Mouse (Mus musculus) liver, adult 2 months (tissue): ENCODE results near the gene Umad1. TPM values are rescaled to one million over a fixed set of nuclear protein-coding genes. Genes with fewer than 3 reads are reported as not detected.

Experiments
- DNase-seq: peaks from one replicate; pipeline ENCODE4 v3.0.0-alpha.2; 2011; ENCODE audit warnings: low read depth, low spot score; ENCODE audit errors: extremely low read depth
- H3K27ac ChIP-seq: fragments of 200-500 bp; replicated peaks from 2 replicates; pipeline ENCODE4 v1.5.1; 2012; ENCODE audit warnings: low read depth, mild to moderate bottlenecking, control low read depth, inconsistent platforms, low read length; ENCODE audit not compliant: insufficient read depth
- H3K27me3 ChIP-seq: fragments of 200-500 bp; 2 replicates; pipeline ENCODE4 v1.6.1; 2012; ENCODE audit warnings: mild to moderate bottlenecking, moderate library complexity, low read length, inconsistent platforms; ENCODE audit not compliant: control insufficient read depth, insufficient read depth
- H3K36me3 ChIP-seq: fragments of 200-500 bp; 2 replicates; pipeline ENCODE4 v1.6.1; 2012; ENCODE audit warnings: low read length, inconsistent platforms; ENCODE audit not compliant: control insufficient read depth, insufficient read depth
- H3K4me1 ChIP-seq: fragments of 200-500 bp; 2 replicates; pipeline ENCODE4 v1.6.1; 2011; ENCODE audit warnings: low read length; ENCODE audit not compliant: control insufficient read depth, insufficient read depth
- H3K4me3 ChIP-seq: fragments of 200-500 bp; 2 replicates; pipeline ENCODE4 v1.5.1; 2011; ENCODE audit warnings: low read depth, mild to moderate bottlenecking, control low read depth, low read length, moderate library complexity; ENCODE audit not compliant: insufficient read depth
- H3K79me2 ChIP-seq: fragments of 200-500 bp; 2 replicates; pipeline ENCODE4 v1.6.1; 2012; ENCODE audit warnings: inconsistent platforms, mild to moderate bottlenecking, low read length, moderate library complexity; ENCODE audit not compliant: control insufficient read depth, insufficient read depth
- H3K9ac ChIP-seq: fragments of 200-500 bp; 2 replicates; pipeline ENCODE4 v1.6.1; 2012; ENCODE audit warnings: low read depth, mild to moderate bottlenecking, control low read depth, inconsistent platforms, low read length
- CTCF ChIP-seq: fragments of 200-500 bp; IDR thresholded peaks from 2 replicates; pipeline ENCODE4 v1.5.1; 2011; ENCODE audit warnings: low read depth, low read length, control low read depth
- POLR2A ChIP-seq: fragments of 200-500 bp; IDR thresholded peaks from 2 replicates; pipeline ENCODE4 v1.6.1; 2011; ENCODE audit warnings: low read length, control low read depth; ENCODE audit not compliant: insufficient read depth; ENCODE audit errors: extremely low read depth
- WGBS: fragments of 180-500 bp; shearing (Covaris S2); methylation state at CpG from one replicate; pipeline ENCODE4 v1.1.7; 2018; 5-methylcytosine and 5-hydroxymethylcytosine counted together
- polyA plus RNA-seq: library from polyadenylated mRNA; depleted of rRNA; stranded (reverse); fragments of >200 nt; gene quantifications from 2 replicates; pipeline ENCODE4 v1.2.3, GENCODE M21; 2012
- total RNA-seq: library from RNA; depleted of rRNA; stranded (reverse); fragments of >200 nt; gene quantifications from 2 replicates; pipeline ENCODE4 v1.2.3, GENCODE M21; 2014

Umad1 gene
- total and polyA plus RNA-seq, 2 experiments = 15.0 to 17.0 TPM

DNA sequence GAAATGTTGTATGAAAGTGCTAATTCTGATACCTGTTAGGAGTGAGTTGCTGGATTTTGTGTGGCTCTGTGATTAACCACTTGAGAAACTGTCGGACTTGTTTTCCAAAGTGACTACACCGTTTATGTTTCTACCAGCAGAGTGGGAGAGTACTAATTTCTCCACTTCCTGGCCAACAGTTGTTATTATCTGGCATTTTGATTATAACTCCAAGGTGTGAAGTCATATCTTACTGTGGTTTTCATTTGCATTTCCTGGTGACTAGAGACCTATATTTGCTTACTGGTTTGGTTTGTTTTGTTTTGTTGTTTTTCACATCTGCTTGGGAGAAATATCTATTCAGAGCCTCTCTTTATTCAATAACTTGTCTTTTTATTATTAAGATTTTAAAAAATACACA is 149.2 kb downstream of the Umad1 start:
- TF ChIP-seq CTCF (no peak), POLR2A (no peak)
- H3K36me3 ChIP-seq = no peaks in the 10 kb centered on the region
- no peak overlapping the region for H3K4me3 ChIP-seq
- no peak overlapping the region for H3K27ac ChIP-seq
- H3K79me2 ChIP-seq = no peaks in the 10 kb centered on the region; the same call in 1 of the 2 replicates
- WGBS = 89% methylated on average over 2 of the region's 2 CpGs
- H3K27me3 ChIP-seq = no peaks in the 10 kb centered on the region
- DNase-seq = no peak
- H3K4me1 ChIP-seq = no peaks in the 10 kb centered on the region
- no peak overlapping the region for H3K9ac ChIP-seq

GRCm38 (mm10) chr6:8409865-8410264 is 150.8 kb downstream of the Umad1 start:
- Histone ChIP-seq H3K27ac (no peak overlapping the region), H3K9ac (no peak overlapping the region), H3K27me3 (no peaks in the 10 kb centered on the region), H3K79me2 (no peaks in the 10 kb centered on the region; the same call in 1 of the 2 replicates), H3K4me1 (no peaks in the 10 kb centered on the region), H3K4me3 (no peak overlapping the region), H3K36me3 (no peaks in the 10 kb centered on the region)
- no peak for DNase-seq
- no peak for TF ChIP-seq CTCF
- no peak for TF ChIP-seq POLR2A
- 91% methylated on average over 4 of the region's 4 CpGs for WGBS

- H3K79me2 ChIP-seq = no peaks in the 10 kb centered on the region
- peaks cover 5% of the 10 kb centered on the region; the same call in 1 of the 2 replicates for H3K4me1 ChIP-seq
- no peak overlapping the region for H3K9ac ChIP-seq
- no peak overlapping the region for H3K27ac ChIP-seq
- H3K4me3 ChIP-seq = no peak overlapping the region
- no peak for DNase-seq
- H3K27me3 ChIP-seq = no peaks in the 10 kb centered on the region
- no peaks in the 10 kb centered on the region for H3K36me3 ChIP-seq
- 88% methylated on average over 10 of the region's 10 CpGs for WGBS
- TF ChIP-seq POLR2A = no peak
- no peak for TF ChIP-seq CTCF
These were observed 153.9 kb downstream of the Umad1 start for GRCm38 (mm10) chr6:8412845-8413598.

DNA sequence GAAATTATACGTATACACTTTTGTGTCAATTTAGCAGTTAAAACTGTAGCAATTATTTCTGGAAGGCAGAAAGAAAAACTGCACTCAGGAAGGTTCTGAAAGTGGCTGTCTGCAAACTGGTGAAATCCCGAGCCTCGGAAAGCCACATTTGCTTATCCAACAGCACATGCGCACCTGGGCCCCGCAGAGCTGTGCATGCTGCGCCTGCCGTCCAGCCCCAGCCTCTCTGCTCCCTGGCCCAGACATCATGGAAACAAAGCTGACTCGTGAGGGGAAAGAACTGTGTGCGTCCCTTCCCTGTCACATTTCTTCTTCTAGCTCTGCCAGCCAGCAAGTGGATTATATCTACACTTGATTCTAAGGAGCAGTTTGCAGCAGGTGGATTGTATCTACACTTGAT is 154.9 kb downstream of the Umad1 start:
- H3K27me3 ChIP-seq = no peaks in the 10 kb centered on the region
- WGBS = 89% methylated on average over 9 of the region's 9 CpGs
- H3K79me2 ChIP-seq = no peaks in the 10 kb centered on the region
- no peak for DNase-seq
- no peaks in the 10 kb centered on the region for H3K36me3 ChIP-seq
- H3K4me3 ChIP-seq = no peak overlapping the region
- H3K27ac ChIP-seq = no peak overlapping the region
- no peak overlapping the region for H3K9ac ChIP-seq
- H3K4me1 ChIP-seq = peaks cover 5% of the 10 kb centered on the region; the same call in 1 of the 2 replicates
- TF ChIP-seq POLR2A (no peak), CTCF (no peak)

DNA sequence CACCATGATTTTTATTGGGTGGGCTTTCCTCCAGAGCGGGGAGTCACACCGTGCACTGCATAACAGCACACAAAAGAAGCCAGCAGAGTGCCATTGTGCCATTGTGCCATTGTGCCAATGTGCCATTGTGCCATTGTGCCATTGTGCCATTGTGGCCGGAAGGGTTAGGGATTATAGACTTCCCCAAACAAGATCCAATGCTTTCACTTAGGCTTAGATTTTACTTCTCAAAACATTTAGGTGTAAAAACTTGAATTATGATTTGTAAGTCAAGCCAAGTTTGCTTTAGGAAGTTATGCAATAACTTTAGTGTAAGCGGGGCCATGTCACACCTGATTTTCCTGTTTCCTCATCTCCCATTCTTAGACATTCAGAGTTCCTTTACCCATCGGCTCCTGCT is 156.7 kb downstream of the Umad1 start:
- no peaks in the 10 kb centered on the region for H3K36me3 ChIP-seq
- H3K27ac ChIP-seq = no peak overlapping the region
- H3K4me1 ChIP-seq = peaks cover 5% of the 10 kb centered on the region; the same call in 1 of the 2 replicates
- WGBS = 90% methylated on average over 5 of the region's 5 CpGs
- TF ChIP-seq POLR2A (no peak), CTCF (no peak)
- H3K9ac ChIP-seq = no peak overlapping the region
- H3K4me3 ChIP-seq = no peak overlapping the region
- no peaks in the 10 kb centered on the region for H3K79me2 ChIP-seq
- DNase-seq = no peak
- H3K27me3 ChIP-seq = no peaks in the 10 kb centered on the region

DNA sequence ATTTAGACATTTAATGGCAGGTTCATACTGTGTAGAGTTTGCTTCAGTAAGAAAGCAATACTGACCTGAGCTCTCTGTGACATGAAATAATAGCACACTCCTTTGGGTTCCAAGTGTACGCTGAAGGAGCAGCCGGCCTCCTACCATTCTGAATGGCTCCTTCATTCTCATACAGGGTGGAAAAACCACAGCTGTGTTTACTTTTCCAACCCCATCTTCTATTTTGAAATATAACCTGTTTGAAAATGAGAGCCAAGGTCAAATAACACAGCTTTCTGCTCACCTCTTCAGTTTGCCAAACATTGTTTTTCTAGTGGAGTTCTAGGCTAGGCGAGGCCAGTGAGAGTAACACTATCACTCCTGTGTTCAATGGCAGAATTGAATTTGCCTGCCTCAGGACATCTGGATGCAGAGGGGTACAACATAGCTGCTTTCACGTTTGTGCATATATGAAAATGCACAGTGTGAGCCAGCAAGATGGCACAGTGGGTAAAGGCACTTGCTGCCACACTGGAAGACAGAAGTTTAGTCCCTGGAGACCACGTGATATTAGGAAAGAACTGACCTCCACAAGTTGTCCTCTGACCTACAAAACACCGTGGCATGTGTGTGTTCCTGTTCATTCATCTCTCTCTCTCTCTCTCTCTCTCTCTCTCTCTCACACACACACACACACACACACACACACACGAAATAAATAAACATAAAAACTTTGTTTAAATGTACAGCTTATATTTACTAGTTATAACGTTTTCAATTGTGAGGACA is 157.9 kb downstream of the Umad1 start:
- peak overlapping the region; percentile 25; the same call in 1 of the 2 replicates for H3K27ac ChIP-seq
- H3K4me3 ChIP-seq = no peak overlapping the region
- no peak for TF ChIP-seq CTCF
- no peak for TF ChIP-seq POLR2A
- H3K9ac ChIP-seq = no peak overlapping the region
- H3K27me3 ChIP-seq = no peaks in the 10 kb centered on the region
- 38% methylated on average over 8 of the region's 8 CpGs for WGBS
- H3K4me1 ChIP-seq = peaks cover 5% of the 10 kb centered on the region; the same call in 1 of the 2 replicates
- no peaks in the 10 kb centered on the region for H3K36me3 ChIP-seq
- peak; percentile 89 for DNase-seq
- H3K79me2 ChIP-seq = no peaks in the 10 kb centered on the region
